Mouse (Mus musculus) urinary bladder, adult 2 months (tissue): ENCODE results near the gene Gm21973. TPM values are rescaled to one million over a fixed set of nuclear protein-coding genes. Genes with fewer than 3 reads are reported as not detected.

ENCODE experiments used
- DNase-seq: peaks from one replicate; pipeline ENCODE4 v3.0.0; 2022; ENCODE audit warnings: low spot score
- polyA plus RNA-seq: library from polyadenylated mRNA; depleted of rRNA; stranded (reverse); fragments of >200 nt; gene quantifications from 2 replicates; pipeline ENCODE4 v1.2.3, GENCODE M21; 2012; rRNA removed

Gm21973 gene
- polyA plus RNA-seq, 1 experiment = not detected

DNA sequence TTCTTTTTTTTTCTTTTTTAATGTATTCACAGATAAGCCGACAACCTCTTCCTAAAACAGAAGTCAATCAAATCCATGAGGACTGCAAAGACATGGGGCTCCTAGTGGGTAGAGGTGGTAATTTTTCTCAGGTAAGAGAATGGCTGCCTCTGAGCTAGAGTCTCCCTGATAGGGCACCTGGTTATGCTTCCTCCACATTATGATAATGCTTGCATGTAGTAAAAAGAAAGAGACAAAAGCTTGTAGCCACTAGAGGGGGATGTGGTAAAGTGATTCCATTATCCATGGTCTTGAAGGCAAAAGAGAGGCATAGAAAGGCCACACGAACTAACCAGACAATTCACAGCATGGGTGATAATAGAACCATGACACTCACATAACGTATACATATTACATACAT, 75.2 kb downstream of the Gm21973 start:
- no peak for DNase-seq

DNA sequence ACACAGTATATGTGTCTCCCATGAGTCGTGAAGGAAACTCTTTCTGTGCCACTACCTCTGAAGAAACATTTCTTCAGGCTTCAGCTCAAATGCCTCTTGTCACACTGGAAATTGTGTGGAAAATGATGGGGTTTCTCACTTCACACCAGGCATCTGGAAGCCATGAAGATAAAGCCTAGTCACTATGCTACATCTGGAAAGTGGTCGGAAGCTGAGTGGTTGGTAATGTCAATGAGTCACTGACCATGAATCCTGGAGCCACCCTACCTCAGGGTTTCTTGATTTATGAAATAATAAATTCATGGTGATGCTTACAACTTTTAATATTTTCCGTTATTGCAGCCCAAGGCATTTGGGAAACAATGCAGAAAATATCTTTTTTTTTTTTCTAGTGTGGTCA, 84.7 kb downstream of the Gm21973 start:
- DNase-seq = no peak

DNA sequence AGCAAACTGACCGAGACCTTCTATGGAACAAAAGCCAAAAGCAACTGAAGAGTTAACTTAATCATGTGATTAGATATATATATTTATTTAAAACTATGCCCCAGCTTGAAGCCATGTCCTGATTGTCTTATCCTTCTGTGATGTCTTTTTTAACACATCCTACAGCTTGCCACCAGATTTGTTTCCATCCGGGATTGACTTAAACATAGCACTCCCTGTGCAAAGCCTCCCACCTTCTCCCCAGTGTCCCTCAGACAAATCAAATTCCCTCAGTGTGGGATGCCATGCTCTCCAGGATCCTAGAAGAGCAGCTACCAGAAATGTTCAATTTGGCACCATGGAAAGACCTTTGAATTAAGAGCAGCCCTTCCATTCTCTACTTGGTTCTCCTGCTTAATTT, 85.7 kb downstream of the Gm21973 start:
- no peak for DNase-seq

DNA sequence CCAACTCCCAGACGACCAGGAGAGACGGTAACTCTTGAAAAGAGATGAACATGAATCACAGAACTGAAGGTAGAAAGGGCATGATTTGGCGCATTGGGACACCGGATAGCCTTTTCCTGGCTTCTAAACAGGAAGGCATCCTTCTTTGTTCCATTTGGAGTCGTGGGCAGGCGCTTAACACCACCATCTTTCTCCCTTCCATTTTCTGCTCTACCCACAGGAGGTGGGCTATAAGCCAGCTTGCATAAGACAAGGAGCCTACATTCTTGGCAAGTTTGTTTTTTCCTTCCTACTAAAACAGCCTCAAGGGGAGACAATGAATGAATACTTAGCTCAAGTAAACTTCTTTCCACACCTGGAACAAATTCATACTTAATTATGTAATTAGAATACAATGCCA, 88.5 kb downstream of the Gm21973 start:
- DNase-seq = no peak

DNA sequence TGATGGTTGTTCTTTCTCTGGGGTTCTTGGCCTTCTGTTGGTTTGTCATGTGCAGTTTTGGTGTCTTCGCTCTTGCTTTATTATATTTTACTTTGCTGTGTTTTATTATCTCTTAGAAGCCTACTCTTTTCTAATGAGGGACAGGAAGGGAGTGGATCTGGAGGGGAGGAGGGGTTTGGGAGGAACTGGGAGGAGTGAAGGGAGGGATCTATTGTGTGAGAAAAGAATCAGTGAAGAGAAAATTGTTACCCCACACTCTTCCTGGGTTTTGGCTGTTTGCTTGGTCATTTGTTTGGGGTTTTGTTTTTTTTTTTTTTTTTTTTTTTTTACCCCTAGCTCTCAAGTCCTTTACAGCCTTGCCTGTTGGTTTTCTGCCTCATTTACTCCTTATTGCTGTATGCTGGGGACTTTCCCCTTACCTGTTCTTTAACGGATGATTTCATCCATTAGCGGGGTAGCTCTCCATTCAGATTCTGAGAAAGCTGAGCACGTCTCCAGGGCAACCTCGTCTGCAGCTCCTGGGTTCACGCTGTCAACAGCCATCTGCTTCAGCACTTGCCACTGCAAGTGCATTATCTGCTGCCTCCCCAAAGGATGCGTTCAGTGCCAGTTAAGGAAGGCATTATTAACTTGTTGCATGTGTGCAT, 96.1 kb downstream of the Gm21973 start:
- DNase-seq = no peak

DNA sequence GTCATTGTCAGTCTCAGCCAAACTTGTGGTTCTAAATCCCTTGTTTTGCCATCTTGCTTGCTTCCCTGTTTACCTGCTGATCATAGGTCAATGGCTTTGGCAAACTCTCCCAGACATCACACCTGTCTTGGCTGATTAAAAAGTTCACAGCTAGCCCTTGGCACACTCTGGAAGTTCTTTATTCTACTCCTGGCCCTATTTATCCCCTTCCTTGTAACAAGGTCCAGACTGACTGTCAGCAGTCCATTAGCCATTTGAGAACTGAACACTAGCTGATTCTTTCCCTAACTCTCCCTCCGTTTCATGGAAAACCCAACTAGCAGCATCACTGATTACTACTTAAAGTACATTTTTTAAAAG, 96.6 kb downstream of the Gm21973 start:
- no peak for DNase-seq

Other genes with a start within 250 kb of the Gm21973 start
- gene Prlr, start 148.1 kb upstream of the Gm21973 start, polyA plus RNA-seq = 0.54 and 0.68 TPM in 2 replicates
- not detected in 2 replicates for gene Agxt2, start 33.2 kb downstream of the Gm21973 start, polyA plus RNA-seq
- gene Dnajc21, start 145.1 kb downstream of the Gm21973 start, polyA plus RNA-seq = 9.6 and 13.2 TPM in 2 replicates
- gene Brix1, start 160.6 kb downstream of the Gm21973 start, polyA plus RNA-seq = 22.9 and 24.6 TPM in 2 replicates
- 15.4 and 20.9 TPM in 2 replicates for gene Rad1, start 160.6 kb downstream of the Gm21973 start, polyA plus RNA-seq
- gene Ttc23l, start 233.3 kb downstream of the Gm21973 start, polyA plus RNA-seq = 0.26 and 0.34 TPM in 2 replicates